Mouse (Mus musculus) stomach, embryonic 15.5 days (tissue): ENCODE results near the gene Wdsub1. TPM values are rescaled to one million over a fixed set of nuclear protein-coding genes. Genes with fewer than 3 reads are reported as not detected.

Experiments used
- ATAC-seq: fragments of 200-750 bp; cut with Nextera tagmentation; 2 replicates; pipeline ENCODE4 v1.8.0; 2017; ENCODE audit warnings: low read depth, moderate number of reproducible peaks, moderate TSS enrichment; ENCODE audit not compliant: insufficient read depth, low FRiP score
- H3K27ac ChIP-seq: fragments of 300-500 bp; sonication (generic); 2 replicates; pipeline ENCODE4 v1.5.1; 2015; ENCODE audit warnings: mild to moderate bottlenecking, inconsistent platforms
- H3K27me3 ChIP-seq: fragments of 300-500 bp; sonication (generic); replicated peaks from 2 replicates; pipeline ENCODE4 v1.6.1; 2015; ENCODE audit warnings: inconsistent platforms
- H3K36me3 ChIP-seq: fragments of 300-500 bp; sonication (generic); 2 replicates; pipeline ENCODE4 v1.6.1; 2015; ENCODE audit warnings: inconsistent platforms
- H3K4me1 ChIP-seq: fragments of 300-500 bp; sonication (generic); 2 replicates; pipeline ENCODE4 v1.6.1; 2015; ENCODE audit warnings: inconsistent platforms
- H3K4me2 ChIP-seq: fragments of 300-500 bp; sonication (generic); 2 replicates; pipeline ENCODE4 v1.6.1; 2015; ENCODE audit warnings: mild to moderate bottlenecking, inconsistent platforms
- H3K4me3 ChIP-seq: fragments of 300-500 bp; sonication (generic); replicated peaks from 2 replicates; pipeline ENCODE4 v1.5.1; 2015; ENCODE audit warnings: inconsistent platforms
- H3K9ac ChIP-seq: fragments of 300-500 bp; sonication (generic); 2 replicates; pipeline ENCODE4 v1.6.1; 2015; ENCODE audit warnings: inconsistent platforms
- H3K9me3 ChIP-seq: fragments of 300-500 bp; sonication (generic); 2 replicates; pipeline ENCODE4 v1.6.1; 2016; ENCODE audit warnings: inconsistent platforms
- WGBS: fragments of 180-500 bp; shearing (Covaris S2); methylation state at CpG from one replicate; pipeline ENCODE4 v1.1.7; 2015; 5-methylcytosine and 5-hydroxymethylcytosine counted together
- polyA plus RNA-seq: library from polyadenylated mRNA; unstranded; fragments of >200 nt; fragmentation: Nextera tagmentation; extraction: Ambion mirVana; gene quantifications from 2 replicates; pipeline ENCODE4 v1.2.1, GENCODE M21; 2015

The Wdsub1 gene
- polyA plus RNA-seq, 1 experiment from 2014 or later, result 30.0 TPM

DNA sequence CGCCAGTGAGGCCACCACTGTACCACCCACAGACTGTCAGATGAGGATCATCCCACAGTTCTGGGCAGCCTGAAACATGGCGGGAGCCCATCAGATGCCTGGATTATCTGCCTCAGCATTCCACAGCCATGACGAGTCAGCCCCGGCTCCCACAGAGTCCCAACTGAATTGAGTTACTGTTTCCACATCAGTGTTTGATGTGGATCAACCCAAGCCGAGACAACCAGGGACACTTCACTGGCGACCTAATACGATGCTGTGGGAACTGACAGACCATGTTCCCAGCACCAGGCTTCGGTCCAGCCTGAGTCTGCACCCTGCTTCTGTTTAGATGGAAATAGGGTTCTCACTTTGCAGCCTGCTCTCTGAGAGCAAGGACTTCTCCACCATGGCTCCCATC, 58.1 kb downstream of the Wdsub1 start:
- 74% methylated on average over 8 of the region's 8 CpGs for WGBS
- no peak overlapping the region for H3K4me3 ChIP-seq
- no peak for ATAC-seq
- H3K9ac ChIP-seq, result no peak overlapping the region
- no peak overlapping the region for H3K4me2 ChIP-seq
- no peak overlapping the region for H3K27ac ChIP-seq
- 0 out of 2 replicates have a peak, but pooled peaks cover 5% of the 10 kb centered on the region for H3K36me3 ChIP-seq
- H3K9me3 ChIP-seq, result no peaks in the 10 kb centered on the region
- H3K4me1 ChIP-seq, result peaks cover 8% of the 10 kb centered on the region
- H3K27me3 ChIP-seq, result no peaks in the 10 kb centered on the region

DNA sequence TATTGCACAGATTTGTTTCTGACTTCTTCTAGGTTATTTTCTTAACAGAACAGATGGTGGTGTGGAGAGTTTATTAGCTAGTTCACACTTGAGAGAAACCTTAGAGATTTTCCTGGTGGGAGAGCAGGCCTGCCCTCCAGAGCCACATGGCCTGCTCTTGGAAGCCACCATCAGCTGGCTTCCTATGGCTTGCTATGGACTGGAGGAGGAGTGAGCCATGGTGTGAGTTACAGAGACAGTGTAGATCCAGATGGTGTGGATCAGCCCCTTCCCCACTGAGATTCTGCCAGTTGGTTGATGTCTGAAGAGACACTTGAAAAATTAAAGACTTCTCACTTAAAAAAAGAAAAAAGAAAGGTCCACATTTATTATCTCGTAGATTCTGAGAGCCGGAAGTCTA, 61.3 kb downstream of the Wdsub1 start:
- Histone ChIP-seq H3K9me3 (no peaks in the 10 kb centered on the region), H3K36me3 (peaks cover 22% of the 10 kb centered on the region), H3K4me1 (no peaks in the 10 kb centered on the region), H3K9ac (no peak overlapping the region), H3K4me3 (no peak overlapping the region), H3K4me2 (no peak overlapping the region), H3K27me3 (no peaks in the 10 kb centered on the region), H3K27ac (no peak overlapping the region)
- WGBS, result 75% methylated on average over 2 of the region's 2 CpGs
- ATAC-seq, result no peak; the same call in 1 of the 2 replicates

DNA sequence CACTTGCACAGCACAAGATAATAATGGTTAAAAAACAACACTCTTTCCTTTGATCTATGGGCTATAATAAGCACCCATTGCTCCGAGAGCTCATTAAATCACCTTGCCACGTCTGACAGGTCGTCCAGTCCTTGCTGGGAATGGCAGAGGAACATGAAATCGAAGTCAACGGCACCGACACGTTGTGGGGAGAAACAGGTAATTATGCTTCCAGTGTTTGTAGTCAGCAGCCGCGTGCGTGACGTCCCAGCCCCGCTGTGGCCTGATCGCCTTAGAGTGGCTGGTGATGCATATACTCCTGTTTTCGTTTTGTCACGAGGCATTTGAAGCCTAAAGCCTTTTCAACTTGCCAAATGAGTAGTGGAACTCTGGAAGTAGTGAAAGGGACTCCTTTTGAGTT, 62.3 kb downstream of the Wdsub1 start:
- H3K27me3 ChIP-seq, result no peaks in the 10 kb centered on the region
- no peak overlapping the region for H3K4me2 ChIP-seq
- 90% methylated on average over 15 of the region's 15 CpGs for WGBS
- no peaks in the 10 kb centered on the region for H3K9me3 ChIP-seq
- no peak overlapping the region for H3K4me3 ChIP-seq
- peaks cover 26% of the 10 kb centered on the region for H3K36me3 ChIP-seq
- no peaks in the 10 kb centered on the region for H3K4me1 ChIP-seq
- no peak overlapping the region for H3K9ac ChIP-seq
- no peak for ATAC-seq
- H3K27ac ChIP-seq, result no peak overlapping the region

DNA sequence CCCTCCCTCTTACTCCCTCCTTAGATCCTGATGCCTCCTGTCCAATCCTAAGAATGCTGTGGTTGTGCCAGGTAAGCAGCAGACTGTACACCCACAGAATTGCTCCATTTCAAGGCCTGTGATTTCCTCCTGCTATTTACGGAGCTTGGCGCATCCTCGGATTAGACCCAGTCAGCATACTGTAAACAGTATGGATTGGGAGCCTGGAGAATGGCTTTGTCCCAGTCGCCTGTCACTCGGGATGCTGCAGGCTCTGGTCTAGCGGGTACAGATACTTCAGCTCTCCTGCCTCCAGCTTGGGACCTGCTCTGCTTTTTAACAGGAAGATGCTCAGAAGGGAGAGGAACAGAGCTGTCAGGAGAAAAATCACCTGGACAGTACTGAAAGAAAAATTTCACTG, 63.0 kb downstream of the Wdsub1 start:
- Histone ChIP-seq H3K36me3 (peaks cover 28% of the 10 kb centered on the region), H3K9ac (no peak overlapping the region), H3K4me2 (no peak overlapping the region), H3K27me3 (no peaks in the 10 kb centered on the region), H3K27ac (no peak overlapping the region), H3K9me3 (no peaks in the 10 kb centered on the region), H3K4me3 (no peak overlapping the region), H3K4me1 (no peaks in the 10 kb centered on the region)
- no peak for ATAC-seq
- 85% methylated on average over 6 of the region's 6 CpGs for WGBS

DNA sequence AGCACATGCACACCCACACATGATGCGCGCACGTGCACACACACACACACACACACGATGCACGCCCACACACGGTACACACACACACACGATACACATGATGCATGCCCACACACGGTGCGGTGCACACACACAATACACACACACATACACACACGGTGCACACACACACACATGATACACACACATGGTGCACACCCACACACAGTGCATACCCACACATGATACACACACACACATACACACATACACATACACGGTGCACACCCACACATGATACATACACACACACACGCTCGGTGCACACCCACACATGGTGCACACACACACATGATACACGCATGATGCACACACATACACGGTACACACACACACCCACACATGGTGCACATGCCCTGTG, 63.7 kb downstream of the Wdsub1 start:
- Histone ChIP-seq H3K4me1 (no peaks in the 10 kb centered on the region), H3K4me2 (no peak overlapping the region), H3K9me3 (no peaks in the 10 kb centered on the region), H3K9ac (no peak overlapping the region), H3K27me3 (no peaks in the 10 kb centered on the region), H3K4me3 (no peak overlapping the region), H3K27ac (no peak overlapping the region), H3K36me3 (peaks cover 26% of the 10 kb centered on the region)
- ATAC-seq, result no peak
- 97% methylated on average over 15 of the region's 15 CpGs for WGBS

DNA sequence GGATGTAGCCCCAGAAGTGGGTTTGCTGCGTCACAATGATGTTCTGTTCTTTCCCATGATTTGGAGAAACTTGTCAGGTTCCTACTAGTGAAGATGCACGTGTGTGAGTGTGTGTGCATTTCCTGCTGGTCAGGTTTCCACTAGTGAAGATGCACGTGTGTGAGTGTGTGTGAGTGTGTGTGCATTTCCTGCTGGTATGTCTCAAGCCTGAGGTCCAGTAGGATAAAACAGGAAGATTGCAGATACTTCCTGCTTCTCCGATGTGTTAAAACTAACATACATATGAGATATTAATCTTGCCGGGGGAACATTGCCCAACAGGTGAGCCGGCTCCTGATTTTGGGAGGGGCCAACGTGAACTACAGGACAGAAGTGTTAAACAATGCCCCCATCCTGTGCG, 67.4 kb downstream of the Wdsub1 start:
- no peaks in the 10 kb centered on the region for H3K4me1 ChIP-seq
- H3K36me3 ChIP-seq, result peaks cover 23% of the 10 kb centered on the region

DNA sequence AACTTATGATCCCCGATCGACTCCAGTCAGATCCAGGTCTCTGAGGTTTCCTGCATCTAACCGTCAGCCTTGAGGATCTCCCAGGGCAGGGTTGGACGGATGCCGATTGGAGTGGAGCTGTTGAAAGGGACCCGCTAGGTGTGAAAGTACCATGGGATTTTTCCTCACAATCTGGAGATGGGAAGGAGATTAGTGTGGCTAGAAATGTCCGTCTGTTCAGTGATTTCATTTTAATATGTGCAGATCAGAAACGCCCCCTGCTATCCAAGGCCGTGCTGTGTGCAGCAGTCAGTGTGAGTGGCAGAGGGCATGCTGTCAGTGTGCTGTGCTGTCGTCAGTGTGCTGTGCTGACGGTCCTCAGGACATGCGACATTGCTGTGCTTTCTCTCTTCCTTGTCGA, 68.9 kb downstream of the Wdsub1 start:
- ATAC-seq, result no peak
- Histone ChIP-seq H3K4me3 (no peak overlapping the region), H3K27ac (no peak overlapping the region), H3K27me3 (no peaks in the 10 kb centered on the region), H3K36me3 (peaks cover 19% of the 10 kb centered on the region), H3K9me3 (no peaks in the 10 kb centered on the region), H3K9ac (no peak overlapping the region), H3K4me1 (no peaks in the 10 kb centered on the region), H3K4me2 (no peak overlapping the region)
- WGBS, result 87% methylated on average over 13 of the region's 13 CpGs

More for the DNA sequence above, 67.4 kb downstream of the Wdsub1 start:
- Histone ChIP-seq H3K4me3 (no peak overlapping the region), H3K9me3 (no peaks in the 10 kb centered on the region), H3K27ac (no peak overlapping the region), H3K9ac (no peak overlapping the region), H3K4me2 (no peak overlapping the region), H3K27me3 (no peaks in the 10 kb centered on the region)
- ATAC-seq, result no peak
- 82% methylated on average over 8 of the region's 8 CpGs for WGBS

DNA sequence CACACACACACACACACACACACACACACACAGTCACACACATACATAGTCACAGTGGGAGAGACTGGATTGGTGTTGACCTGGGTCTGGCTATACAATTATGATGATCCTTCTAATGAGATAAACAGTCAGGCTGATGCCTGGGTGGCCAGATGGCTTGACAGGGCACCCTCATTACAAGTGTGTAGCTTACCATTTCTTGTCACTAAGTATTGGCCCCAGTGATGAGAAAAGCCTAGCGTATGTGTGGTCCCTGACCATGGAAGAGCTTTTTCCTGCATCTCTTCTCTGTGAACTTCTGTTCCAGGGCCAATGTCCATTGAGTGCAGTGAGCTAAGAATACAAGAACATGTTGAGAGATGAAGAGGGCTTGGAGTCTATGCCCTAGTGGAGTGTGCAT, 69.8 kb downstream of the Wdsub1 start:
- Histone ChIP-seq H3K36me3 (peaks cover 24% of the 10 kb centered on the region), H3K4me3 (no peak overlapping the region), H3K27ac (no peak overlapping the region), H3K4me2 (no peak overlapping the region), H3K27me3 (no peaks in the 10 kb centered on the region), H3K9me3 (no peaks in the 10 kb centered on the region), H3K4me1 (no peaks in the 10 kb centered on the region), H3K9ac (no peak overlapping the region)
- WGBS, result 92% methylated on average over 1 of the region's 1 CpGs
- ATAC-seq, result no peak

DNA sequence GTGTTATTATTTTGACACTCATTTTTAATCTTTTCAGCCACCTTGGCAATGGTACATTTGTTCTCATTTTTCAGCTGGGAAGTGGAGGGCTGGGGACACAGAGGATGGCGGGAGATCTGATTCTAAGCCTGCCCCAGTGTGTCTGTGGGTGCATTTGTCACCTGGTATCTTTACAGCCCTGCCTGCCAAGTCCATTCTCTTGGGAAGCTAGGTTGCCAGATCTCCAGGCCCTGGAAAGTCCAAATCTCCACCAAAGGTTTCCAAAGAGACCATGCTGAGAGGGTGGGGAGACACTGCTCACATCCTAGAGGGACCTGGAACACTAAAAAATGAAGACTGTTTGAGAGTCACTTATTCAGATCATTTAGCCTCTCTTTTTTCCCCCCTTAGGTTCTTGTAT, 71.1 kb downstream of the Wdsub1 start:
- no peak overlapping the region for H3K27ac ChIP-seq
- no peaks in the 10 kb centered on the region for H3K9me3 ChIP-seq
- peaks cover 21% of the 10 kb centered on the region; the same call in 1 of the 2 replicates for H3K36me3 ChIP-seq

DNA sequence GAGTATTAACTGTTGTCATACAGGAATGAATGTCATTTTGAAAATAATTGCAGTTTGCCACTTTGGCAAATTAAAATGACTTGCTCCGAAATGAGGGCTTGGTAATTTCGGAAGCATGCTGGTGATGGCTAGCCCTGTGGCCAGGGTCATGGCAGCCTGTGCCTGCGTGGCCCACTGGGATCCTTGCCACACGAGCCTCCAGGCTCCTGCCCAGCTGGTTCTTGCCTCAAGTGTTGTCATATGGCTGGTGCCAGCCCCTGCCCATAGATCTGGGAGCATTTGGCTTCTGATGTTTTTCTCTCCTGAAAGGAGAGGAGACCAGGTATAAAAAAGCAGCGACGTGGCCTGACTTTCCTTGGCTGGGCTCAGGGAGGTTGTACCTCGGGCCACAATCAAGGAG, 72.4 kb downstream of the Wdsub1 start:
- H3K4me1 ChIP-seq, result no peaks in the 10 kb centered on the region
- no peak overlapping the region for H3K4me3 ChIP-seq
- ATAC-seq, result no peak
- no peaks in the 10 kb centered on the region for H3K27me3 ChIP-seq
- peaks cover 20% of the 10 kb centered on the region; the same call in 1 of the 2 replicates for H3K36me3 ChIP-seq
- no peak overlapping the region for H3K9ac ChIP-seq
- H3K9me3 ChIP-seq, result no peaks in the 10 kb centered on the region
- H3K27ac ChIP-seq, result no peak overlapping the region
- no peak overlapping the region for H3K4me2 ChIP-seq
- 86% methylated on average over 7 of the region's 7 CpGs for WGBS

More for the DNA sequence above, 71.1 kb downstream of the Wdsub1 start:
- no peak for ATAC-seq
- Histone ChIP-seq H3K9ac (no peak overlapping the region), H3K4me1 (no peaks in the 10 kb centered on the region), H3K27me3 (no peaks in the 10 kb centered on the region), H3K4me2 (no peak overlapping the region), H3K4me3 (no peak overlapping the region)
- WGBS, result 67% methylated on average over 1 of the region's 1 CpGs

DNA sequence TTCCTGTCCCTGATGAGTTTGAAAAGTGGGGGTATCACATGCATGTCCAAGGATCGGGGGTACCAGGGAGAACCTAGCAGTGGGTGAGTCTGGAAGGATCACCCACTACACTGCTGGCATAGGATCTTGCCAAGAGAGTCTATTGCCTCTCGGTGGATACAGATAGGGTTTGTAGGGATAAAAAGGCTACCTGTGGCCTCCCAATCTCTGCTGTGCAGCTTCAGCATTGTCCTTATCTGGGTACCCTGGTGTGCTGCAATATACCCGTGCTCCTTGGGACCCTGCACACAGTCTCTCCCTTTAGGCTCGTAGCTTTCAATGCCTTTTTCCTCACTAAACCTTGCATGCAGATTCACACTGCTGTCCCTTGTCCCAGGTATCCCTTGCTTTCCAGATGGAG, 73.8 kb downstream of the Wdsub1 start:
- ATAC-seq, result no peak
- H3K4me2 ChIP-seq, result no peak overlapping the region
- H3K4me1 ChIP-seq, result no peaks in the 10 kb centered on the region
- H3K4me3 ChIP-seq, result no peak overlapping the region
- no peaks in the 10 kb centered on the region for H3K9me3 ChIP-seq
- H3K27ac ChIP-seq, result no peak overlapping the region
- H3K36me3 ChIP-seq, result peaks cover 19% of the 10 kb centered on the region; the same call in 1 of the 2 replicates
- no peak overlapping the region for H3K9ac ChIP-seq
- WGBS, result 87% methylated on average over 4 of the region's 4 CpGs
- H3K27me3 ChIP-seq, result no peaks in the 10 kb centered on the region

DNA sequence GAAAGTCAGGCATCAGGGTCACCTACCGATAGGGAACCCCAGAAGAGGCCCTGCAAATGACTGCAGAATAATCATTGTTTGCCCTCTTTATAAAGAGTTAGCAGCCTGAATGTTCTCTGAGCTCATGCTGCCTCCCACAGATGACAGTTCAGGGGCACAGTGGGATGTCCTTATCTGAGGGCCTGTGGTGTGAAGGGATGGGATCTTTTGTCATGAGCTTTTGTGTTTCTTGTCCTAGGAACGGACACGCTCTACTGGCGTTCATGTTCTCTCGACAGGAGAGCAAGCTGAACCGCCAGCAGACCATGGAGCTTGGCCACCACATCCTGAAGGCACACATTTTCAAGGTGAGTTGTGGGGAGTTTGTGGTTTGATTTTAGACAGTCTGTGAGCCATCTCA, 76.4 kb downstream of the Wdsub1 start:
- WGBS, result 78% methylated on average over 6 of the region's 6 CpGs
- Histone ChIP-seq H3K36me3 (peaks cover 22% of the 10 kb centered on the region; the same call in 1 of the 2 replicates), H3K4me1 (no peaks in the 10 kb centered on the region), H3K27me3 (no peaks in the 10 kb centered on the region), H3K9ac (no peak overlapping the region), H3K9me3 (no peaks in the 10 kb centered on the region), H3K4me3 (no peak overlapping the region), H3K27ac (no peak overlapping the region), H3K4me2 (no peak overlapping the region)
- no peak for ATAC-seq

DNA sequence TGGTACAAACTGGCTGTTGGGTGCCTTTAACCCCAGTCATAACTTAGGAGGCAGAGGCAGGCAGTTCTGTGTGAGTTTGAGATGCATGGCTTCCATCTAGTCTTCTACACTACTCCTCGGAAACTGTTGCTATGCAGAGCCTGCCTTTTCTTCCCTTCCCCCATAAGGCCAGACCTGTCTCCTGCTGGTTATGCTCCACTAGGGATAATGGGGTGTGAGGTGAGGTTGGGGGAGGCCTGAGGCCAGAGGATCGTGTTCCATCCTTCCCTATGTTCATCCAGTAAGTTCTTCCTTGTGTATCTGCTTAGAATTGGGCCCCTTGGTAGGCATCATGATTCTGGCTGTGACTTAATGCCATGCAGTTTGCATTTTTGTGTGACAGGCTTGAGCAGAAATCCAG, 76.8 kb downstream of the Wdsub1 start:
- WGBS, result 58% methylated on average over 2 of the region's 2 CpGs
- Histone ChIP-seq H3K4me2 (no peak overlapping the region), H3K27me3 (no peaks in the 10 kb centered on the region), H3K4me3 (no peak overlapping the region), H3K9ac (no peak overlapping the region), H3K9me3 (no peaks in the 10 kb centered on the region), H3K27ac (no peak overlapping the region), H3K36me3 (peaks cover 22% of the 10 kb centered on the region), H3K4me1 (no peaks in the 10 kb centered on the region)
- ATAC-seq, result no peak
